Mouse (Mus musculus) B cell, adult 62 days (primary cell): ENCODE data around the gene 0610010K14Rik. TPM values are rescaled to one million over a fixed set of nuclear protein-coding genes. Genes with fewer than 3 reads are reported as not detected.

Experiments used
- total RNA-seq: library from RNA; stranded (reverse); gene quantifications from 4 replicates; pipeline ENCODE4 v1.2.4, GENCODE M21; 2023

The 0610010K14Rik gene
- total RNA-seq: 58.0 to 66.5 TPM (median 65.5 TPM) in 4 replicates

DNA sequence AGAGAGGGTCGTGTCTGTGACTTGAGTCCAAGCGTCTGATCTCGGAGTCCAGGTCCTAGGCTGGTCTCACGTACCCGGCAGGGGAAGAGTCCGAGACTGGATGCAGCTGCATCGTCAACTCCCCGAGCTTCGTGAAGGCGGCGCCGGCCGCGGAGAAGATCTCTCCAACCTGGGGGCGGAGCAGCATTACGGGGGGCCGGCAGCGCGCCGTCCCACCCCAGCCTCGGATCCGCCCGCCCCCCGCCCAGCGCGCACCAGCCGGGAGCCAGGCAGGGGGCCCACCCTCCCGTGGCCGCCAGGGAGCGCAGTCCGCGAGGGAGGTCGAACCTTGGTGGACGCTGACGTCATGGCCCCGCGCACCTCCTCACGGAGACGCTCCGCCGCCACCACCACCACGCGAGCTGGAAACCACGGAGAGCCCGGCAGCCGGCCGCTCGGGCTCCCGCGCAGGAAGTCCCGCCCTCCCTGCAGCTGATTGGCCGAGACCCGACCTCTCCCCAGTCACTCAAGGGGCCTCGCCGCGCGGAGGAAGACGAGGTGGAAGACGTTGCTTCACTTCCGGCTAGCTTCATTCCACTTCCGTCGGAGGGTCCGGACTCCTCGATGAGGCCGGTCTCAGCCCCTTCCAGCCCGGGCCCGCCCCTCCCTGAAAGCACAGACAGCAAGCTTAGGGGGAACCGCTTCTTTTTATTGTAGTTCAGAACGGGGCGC is at the start of gene 0610010K14Rik:
Gene 0610010K14Rik (minus strand): TSS at position 458 of the 711 bp plus-strand sequence.

GRCm38 (mm10) chr11:70254931-70255531 is 17.3 kb upstream of the 0610010K14Rik start, which contains the start of gene Alox12:
TSS of gene Alox12 (minus strand) at chr11:70255353.

DNA sequence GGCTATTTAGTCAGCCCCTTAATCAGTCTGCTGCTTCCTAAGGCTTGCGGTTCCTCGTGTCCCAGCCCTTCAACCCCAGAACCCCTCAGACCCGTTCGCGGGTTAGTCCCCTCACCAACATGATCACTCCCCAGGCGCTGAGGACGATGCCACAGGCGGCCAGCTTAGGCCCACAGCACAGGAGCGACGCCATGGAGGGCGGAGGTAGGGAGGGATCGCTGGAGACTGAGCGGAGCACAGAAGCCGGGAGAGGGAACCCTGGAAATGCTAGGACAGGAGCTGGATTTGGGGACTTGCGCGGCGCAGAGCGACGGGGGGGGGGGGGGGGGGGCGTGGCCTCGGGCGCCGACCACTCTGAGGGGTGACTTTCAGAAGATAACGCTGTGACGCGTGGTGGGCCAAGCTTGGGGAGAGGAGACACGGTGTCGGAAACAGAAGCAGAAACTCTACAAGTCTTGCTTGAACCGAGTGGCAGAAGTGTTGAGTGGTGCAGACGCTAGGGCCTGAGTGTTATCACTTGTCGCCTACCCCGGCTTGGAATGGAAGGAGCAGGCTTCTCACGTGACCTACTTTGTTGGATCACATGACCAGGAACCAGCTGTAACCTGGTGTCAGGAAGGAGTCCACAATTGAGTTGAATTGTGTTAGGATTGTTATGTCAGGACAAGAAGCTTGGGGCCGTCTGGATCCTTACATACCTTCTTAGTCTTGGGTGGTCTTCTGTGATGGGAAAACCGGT is 2.0 kb upstream of the 0610010K14Rik start, which contains the start of the genes Gm21988 and Rnasek:
Gene Gm21988 (minus strand): TSS at position 290 of the 739 bp plus-strand sequence.
Gene Rnasek (minus strand): TSS at position 302 of the 739 bp plus-strand sequence.

DNA sequence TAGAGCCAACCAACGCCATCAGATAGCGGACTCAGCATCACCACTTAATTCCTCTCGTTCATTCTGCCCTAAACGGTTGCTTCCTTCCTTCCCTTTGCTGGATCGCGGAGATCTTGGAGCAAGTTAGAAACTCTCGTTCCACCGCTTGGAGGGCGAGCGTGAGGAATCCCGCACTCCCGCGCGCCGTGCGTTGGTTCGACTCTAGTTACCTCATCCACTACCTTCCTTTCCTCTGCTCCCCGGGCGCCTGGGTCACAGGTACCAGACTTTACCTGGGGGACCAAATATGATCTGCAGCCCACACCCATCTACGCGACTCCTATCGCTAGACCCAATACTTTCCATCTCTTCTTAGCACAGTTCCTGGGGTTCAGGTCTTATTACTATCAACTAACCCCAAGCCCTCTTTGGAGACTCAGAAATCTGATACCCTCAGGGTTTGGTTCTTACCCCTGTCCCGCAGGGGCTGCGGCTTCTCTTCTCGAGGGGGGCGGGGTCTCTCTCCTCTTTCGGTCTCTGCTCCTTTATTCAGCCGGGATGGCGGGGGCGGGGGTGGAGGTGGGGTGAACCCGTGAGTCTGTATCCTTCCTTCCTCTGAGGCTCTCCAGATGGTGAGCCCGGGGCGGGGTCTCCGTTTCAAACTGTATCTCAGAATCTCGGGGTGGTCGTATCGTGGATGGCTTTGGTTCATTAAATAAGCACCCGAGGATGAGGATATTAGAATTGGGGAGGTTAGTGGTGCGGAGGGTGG is 8.3 kb downstream of the 0610010K14Rik start, which contains the start of gene Bcl6b:
Gene Bcl6b (minus strand): TSS at position 539 of the 751 bp plus-strand sequence.

GRCm38 (mm10) chr11:70220731-70221602 is 16.7 kb downstream of the 0610010K14Rik start, which contains the start of gene Slc16a13:
TSS of gene Slc16a13 (minus strand) at chr11:70221064.

DNA sequence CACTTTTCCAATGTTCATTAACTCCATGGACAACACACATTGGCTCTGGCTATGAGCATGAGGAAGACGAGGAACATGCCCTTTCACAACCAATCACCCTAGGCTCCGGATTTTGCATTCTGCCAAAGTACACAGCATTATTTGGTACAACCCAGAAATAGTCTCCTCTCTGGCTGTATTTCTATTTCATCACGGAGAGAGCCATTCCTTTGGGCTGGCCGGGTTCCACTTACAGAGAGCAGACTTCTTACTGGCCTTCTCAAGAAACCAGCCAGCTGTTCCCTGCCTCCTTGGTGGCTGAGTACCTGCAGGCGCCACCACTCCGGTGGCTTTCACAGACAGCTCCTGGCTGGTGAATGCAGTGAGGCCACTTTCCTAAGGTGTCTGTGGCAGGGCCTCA is 25.3 kb downstream of the 0610010K14Rik start, which contains the start of gene Slc16a11:
Gene Slc16a11 (plus strand): TSS at position 330 of the 400 bp plus-strand sequence.

Other genes with a start within 250 kb of the 0610010K14Rik start
- 285 to 331 TPM (median 318 TPM) in 4 replicates for gene Gabarap, start 246.8 kb downstream of the 0610010K14Rik start, total RNA-seq
- gene Phf23, start 242.1 kb downstream of the 0610010K14Rik start, total RNA-seq: 48.3 to 52.7 TPM (median 51.4 TPM) in 4 replicates
- 51.2 to 61.3 TPM (median 58.7 TPM) in 4 replicates for gene Dvl2, start 237.3 kb downstream of the 0610010K14Rik start, total RNA-seq
- gene Acadvl, start 222.5 kb downstream of the 0610010K14Rik start, total RNA-seq: 44.6 to 55.5 TPM (median 48.8 TPM) in 4 replicates
- gene Dlg4, start 221.0 kb downstream of the 0610010K14Rik start, total RNA-seq: 3.9 to 7.2 TPM (median 4.3 TPM) in 4 replicates
- gene Asgr1, start 183.8 kb downstream of the 0610010K14Rik start, total RNA-seq: not detected in 4 replicates
- not detected in 4 replicates for gene Asgr2, start 145.3 kb downstream of the 0610010K14Rik start, total RNA-seq
- not detected in 4 replicates for gene Mgl2, start 107.6 kb downstream of the 0610010K14Rik start, total RNA-seq
- gene Clec10a, start 81.7 kb downstream of the 0610010K14Rik start, total RNA-seq: not detected in 4 replicates
- not detected in 4 replicates for gene Slc16a11, start 25.2 kb downstream of the 0610010K14Rik start, total RNA-seq
- 2.3 to 6.7 TPM (median 2.5 TPM) in 4 replicates for gene Slc16a13, start 16.9 kb downstream of the 0610010K14Rik start, total RNA-seq
- 0.38 to 0.97 TPM (median 0.72 TPM) in 3 of 4 replicates, not detected in the other for gene Bcl6b, start 8.1 kb downstream of the 0610010K14Rik start, total RNA-seq
- gene Gm21988, start 1.9 kb upstream of the 0610010K14Rik start, total RNA-seq: 1.9 to 7.8 TPM (median 4.1 TPM) in 4 replicates
- 56.1 to 99.7 TPM (median 83.1 TPM) in 4 replicates for gene Rnasek, start 1.9 kb upstream of the 0610010K14Rik start, total RNA-seq
- 0.18 to 0.31 TPM (median 0.26 TPM) in 3 of 4 replicates, not detected in the other for gene Alox12, start 17.4 kb upstream of the 0610010K14Rik start, total RNA-seq
- gene Alox12e, start 84.7 kb upstream of the 0610010K14Rik start, total RNA-seq: not detected in 4 replicates
- 2.2 TPM in 1 of 4 replicates, not detected in the others for gene Alox15, start 114.1 kb upstream of the 0610010K14Rik start, total RNA-seq
- gene Pelp1, start 172.1 kb upstream of the 0610010K14Rik start, total RNA-seq: 26.2 to 28.3 TPM (median 27.4 TPM) in 4 replicates
- 96.8 to 105 TPM (median 102 TPM) in 4 replicates for gene Arrb2, start 194.7 kb upstream of the 0610010K14Rik start, total RNA-seq
- 41.2 to 54.4 TPM (median 43.1 TPM) in 4 replicates for gene Med11, start 214.0 kb upstream of the 0610010K14Rik start, total RNA-seq
- 0.41 to 3.1 TPM (median 0.87 TPM) in 4 replicates for gene Zmynd15, start 221.5 kb upstream of the 0610010K14Rik start, total RNA-seq
- 8.6 to 11.2 TPM (median 9.8 TPM) in 4 replicates for gene Cxcl16, start 222.1 kb upstream of the 0610010K14Rik start, total RNA-seq